Mouse (Mus musculus): ENCODE data around the gene Crabp1.

Gene Crabp1

DNA sequence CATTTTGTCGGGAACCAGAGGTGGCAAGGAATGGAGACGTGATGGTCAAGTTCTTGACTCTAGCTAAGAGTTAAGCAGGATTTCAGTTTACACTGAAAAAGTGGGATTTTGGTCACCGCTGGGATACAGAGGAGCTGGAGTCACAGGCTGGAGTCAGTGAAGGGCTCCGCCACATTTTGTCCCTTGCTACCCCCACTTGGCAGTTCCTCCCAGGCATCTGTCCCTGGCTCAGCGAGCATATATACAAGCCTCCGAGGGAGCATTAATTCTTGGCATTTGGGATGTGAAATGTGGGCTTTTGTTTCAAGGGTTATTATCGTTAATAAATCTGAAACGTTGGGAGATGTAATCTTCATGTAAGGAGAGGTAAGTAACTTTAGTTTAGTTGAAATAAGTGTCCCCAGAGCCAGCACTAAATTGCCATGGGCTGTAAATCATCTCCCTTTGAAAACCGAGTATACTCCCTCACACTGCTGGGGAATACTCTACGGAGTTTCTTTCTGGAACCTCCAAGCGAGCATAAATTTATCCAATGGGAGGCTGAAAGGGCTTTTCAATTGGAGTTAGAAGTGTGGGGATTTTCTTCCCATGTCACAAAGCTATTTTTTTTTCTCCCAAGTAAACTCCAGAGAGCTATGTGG, 5.7 kb downstream of the Crabp1 start:
- in situ Hi-C loops (cut with MboI, MseI): no loop called here

DNA sequence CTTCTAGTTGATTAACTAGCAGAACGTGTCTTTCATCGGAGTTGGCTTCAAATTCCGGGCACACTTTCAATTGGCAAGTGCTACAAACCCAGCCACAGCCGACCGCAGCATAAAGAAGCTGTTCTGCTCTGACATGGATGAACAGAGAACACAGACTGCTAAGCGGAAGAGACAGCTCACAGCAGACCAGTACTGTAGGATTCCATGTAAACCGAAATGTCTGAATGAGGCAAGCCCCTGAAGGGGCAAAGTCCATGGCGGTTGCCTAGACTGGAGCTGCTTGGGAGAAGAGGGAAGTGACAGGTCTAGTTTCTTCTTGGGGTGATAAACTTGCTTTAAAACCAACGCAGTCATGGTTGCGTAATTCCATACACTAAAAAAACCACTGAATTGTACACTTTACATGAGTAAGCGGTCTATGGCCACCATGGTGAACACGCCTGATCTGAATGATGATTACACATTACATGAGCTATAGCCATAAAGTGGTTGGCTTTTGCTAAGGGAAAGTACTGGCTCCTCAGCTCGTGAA, 12.0 kb downstream of the Crabp1 start:
- in situ Hi-C loops (cut with MboI, MseI): no loop called here

DNA sequence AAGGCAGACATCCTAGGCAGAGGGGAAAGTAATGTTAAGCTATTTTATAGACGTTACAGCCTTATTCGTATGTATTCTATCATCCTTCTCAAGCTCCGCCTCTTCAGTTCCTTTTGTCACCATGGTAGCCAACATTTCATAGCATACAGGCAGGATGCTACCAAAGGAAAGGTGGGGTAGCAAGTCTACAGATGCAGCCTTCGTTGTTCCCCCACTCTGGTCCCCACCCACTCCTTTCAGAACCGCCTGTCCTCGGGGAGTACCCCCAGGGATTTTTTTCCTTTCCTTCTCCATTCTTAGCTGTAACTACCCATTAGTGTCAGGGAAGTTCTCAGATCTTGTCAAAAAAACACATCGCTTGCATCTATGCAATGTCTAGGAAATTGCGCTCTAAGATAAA, 14.7 kb downstream of the Crabp1 start:
- in situ Hi-C loops (cut with MboI, MseI): no loop called here

DNA sequence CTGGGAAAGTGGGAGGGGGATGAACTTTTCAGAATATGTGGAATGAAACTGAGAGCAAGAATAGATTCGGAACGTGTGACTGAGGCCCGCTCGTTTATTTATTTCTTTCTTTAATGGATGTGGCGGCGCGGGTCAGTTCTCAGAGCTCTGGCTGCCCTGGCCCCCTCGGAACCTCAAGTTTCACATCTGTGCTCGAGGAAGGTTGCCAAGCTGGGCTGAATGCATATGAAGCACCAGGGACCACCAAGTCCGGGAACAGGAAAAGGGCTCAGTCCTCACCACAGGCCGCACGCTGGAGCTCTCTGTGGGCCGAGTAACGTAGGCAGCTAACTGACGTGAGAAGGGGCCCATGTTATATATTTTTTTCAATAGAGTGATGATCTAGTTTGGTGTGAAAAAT, 18.0 kb downstream of the Crabp1 start:
- in situ Hi-C loops (cut with MboI, MseI): no loop called here

DNA sequence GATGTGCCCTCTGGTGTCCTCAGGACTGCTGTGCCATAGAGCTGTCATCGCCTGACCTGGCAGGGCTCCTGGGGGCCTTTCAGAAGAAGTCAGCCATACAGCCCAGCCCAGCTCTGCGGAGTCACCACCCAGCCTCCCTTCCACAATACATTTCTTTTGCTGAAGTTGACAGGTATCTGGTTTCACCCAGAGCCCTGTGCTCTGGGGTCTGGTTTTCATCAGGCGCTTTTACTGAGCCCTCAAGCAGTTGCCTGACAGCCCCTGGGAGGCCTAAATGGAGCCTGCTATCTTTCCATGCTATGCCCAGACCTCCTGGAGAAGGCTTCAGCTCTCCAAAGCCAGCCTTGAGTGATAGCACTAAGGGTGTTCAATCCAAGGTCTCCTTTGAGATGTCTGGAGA, 19.5 kb downstream of the Crabp1 start:
- in situ Hi-C loops (cut with MboI, MseI): no loop called here

DNA sequence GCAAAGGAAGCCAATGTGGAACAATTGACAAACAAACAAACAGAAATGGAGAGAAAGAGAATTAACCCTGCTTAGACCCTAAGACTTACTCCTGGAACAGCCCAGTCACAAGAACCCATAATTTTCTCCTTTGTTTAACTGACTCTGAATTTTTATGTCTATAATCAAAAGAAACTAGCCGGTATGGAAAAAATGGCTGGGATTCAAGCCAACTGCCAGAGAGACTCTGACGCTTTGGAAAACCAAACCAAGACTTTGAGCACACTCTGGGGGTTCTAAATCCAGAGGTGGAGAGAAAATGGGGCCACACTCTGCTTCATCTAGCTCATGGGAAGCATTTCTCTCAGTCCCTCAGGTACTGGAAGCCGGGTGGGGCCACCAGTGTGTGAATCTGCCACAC, 20.7 kb downstream of the Crabp1 start:
- in situ Hi-C loops (cut with MboI, MseI): no loop called here

DNA sequence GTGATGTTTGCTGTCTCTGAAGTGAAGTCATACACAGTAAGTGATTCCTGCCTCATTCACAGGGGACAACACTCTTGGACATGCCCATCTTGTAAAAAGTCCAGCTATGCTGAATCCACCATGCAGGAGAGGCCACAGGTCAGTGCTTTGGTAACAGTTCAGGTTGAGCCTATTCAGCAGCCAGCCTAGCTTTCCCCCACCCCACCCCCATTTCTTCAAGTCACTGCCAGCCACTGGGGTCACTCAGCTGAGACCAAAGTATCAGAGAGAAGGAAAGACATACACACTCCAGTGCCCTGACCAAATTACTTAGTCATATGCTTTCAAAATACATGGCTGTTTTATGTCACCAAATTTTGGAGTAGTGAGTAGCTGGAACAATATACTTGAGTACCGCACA, 21.5 kb downstream of the Crabp1 start:
- in situ Hi-C loops (cut with MboI, MseI): no loop called here

DNA sequence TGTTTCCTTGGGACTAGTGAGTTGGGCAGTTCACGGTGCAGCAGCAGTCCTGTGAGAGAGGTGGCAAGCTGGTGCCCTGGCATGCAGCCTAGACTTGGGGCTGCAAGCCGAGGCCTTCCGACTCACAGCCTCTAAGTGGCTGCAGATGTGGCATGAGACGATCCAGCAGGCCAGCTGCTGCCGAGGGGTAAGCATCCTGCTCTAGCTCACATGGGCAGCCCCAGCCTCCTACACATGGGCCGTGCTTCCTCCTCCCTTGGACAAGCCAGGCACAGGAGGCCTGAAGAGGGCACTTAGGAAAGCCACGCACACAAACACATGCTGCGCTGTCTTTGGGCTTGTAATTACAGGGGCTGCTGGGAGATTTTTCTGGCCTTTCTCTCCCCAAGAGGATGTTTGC, 23.2 kb downstream of the Crabp1 start:
- in situ Hi-C loops (cut with MboI, MseI): no loop called here

DNA sequence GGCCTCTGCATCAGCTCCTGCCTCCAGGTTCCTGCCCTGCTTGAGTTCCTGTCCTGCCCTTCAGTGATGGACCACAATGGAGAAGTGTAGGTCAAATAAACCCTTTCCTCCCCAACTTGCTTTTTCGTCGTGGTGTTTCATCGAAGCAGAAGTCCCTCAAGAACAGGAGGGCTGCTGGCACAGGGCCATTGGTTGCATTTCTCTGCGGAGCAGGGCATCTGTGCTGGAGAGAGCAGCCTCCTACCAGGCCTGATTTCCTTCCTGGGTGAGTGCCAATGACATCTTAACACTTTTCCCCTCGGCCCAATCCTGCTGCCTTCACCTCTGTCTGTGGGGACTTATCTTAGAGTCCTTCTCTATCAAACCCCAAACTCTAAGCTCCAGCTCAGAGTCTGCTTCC, 25.7 kb downstream of the Crabp1 start:
- in situ Hi-C loops (cut with MboI, MseI): no loop called here

DNA sequence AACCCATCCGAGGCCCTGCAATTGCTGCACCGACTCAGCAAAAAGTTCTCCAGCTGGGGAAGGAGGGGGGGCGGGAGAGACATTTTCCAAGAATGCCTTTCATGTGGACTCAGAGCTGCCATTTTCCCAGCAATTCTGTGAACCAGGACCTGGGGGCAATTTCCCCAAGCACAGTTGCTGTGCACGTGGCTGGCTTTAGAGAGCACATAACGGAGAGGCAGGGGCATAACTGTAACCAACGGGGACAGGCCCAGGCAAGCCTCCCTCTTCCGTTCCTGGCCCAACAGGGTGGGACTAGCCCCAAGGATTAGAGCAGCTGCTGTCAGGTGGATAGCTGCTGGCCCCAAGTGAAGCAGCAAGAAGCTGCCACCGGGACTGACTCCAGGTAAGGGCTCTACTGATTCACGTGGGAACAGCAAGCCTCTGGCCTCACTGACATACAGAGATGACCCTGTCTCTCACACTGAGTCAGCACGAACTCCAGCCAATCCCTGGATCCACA, 37.0 kb downstream of the Crabp1 start:
- in situ Hi-C loops (cut with MboI, MseI): no loop called here

DNA sequence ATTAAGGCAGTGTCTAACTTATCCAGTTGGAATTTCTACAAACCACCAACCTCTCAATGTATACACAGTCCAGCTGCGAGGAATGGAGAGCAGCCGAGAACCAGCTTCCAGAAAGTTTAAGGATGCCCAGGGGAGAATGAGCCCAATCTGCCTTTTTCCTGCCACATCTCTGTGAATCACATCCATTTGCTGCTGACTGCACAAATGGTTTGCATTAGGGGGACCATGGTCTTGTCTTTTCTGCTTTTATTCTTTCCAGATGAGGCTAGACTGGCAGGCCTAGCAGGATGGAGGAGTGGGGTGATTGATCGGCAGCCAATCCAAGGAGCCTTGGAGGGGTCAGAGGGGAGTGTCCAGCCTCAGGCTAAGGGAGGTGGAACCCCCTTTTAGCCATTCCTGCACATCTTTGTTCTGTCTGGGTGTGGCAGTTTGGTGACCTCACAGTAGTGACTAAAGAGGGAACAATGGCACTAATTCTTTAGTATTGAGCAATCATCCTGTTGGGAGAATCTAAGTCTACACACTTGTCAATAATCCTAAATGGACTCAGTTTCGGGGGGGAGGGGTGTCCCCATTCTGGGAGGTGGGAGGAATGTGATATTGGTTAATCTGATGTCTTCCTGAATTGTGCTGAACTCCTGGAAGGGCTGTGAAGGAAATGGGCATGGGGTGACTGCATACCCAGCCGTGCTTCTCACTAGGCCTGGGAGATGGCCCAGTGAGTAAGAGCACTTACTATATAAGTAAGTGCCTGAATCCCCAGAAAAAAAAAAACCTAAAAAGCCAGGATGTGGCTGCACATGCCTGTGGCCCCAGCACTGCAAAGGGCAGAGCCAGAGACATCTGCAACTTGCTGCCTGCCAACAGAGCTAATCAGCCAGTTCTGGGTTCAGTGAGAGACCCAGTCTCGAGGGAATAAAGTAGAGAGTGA, 38.5 kb downstream of the Crabp1 start:
- in situ Hi-C loops (cut with MboI, MseI): no loop called here

DNA sequence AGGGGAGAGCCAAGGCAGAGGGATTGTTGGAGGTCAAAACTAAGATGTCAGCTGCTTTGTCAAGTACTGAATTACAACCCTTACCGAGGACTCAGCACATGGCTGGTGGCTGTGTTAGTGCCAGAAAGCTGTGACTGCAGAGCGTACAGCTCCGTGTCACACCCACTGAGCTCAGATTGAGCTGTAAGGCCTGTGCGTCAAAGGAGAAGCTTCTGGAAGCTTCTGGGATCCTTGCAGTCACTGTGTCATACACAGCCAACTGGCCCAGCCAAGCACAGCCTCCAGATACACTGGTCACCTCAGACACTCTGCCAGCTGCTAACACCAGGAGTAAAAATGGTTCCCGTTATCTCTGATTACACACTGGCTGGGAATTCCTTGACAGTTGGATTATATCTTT, 39.8 kb downstream of the Crabp1 start:
- in situ Hi-C loops (cut with MboI, MseI): no loop called here

DNA sequence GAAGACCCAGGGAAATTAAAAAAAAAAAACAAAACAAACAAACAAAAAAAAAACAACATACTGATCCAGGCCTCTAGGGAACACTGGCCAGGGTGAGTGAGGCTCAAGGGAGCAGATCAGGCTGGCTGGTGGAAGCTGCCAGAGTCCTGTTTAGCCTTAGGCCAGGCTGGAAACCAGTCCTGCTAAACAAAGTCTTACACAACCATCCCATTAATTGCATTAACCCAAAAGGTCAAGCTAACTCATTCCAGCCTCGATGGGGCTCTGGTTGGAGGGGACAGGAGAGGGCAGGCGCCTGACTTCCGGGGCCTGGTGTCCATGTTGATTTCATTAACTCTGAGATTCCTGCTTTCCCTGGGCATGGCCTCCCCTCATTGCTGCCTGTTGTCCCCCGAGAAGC, 43.2 kb downstream of the Crabp1 start:
- in situ Hi-C loops (cut with MboI, MseI): no loop called here

DNA sequence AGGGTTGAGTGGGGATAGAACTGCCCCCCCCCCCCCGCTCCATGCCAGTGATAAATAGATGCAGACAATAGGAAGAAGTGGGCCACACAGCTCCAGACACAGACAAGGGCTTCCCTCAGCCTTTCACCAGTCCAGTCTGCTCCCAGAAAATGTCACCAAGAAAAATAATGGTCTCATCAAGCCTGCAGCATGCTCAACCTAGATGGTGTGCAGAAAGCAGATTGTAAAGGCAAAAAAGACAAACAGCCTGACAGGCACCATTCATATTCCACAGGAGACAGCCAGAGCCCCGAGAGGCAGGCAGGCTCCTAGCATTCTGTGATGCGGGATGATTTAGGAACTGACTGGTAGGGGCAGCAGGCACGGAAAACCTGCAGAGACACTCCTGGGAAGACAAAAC, 45.4 kb downstream of the Crabp1 start:
- in situ Hi-C loops (cut with MboI, MseI): loop anchor here (10.0 kb wide), 1 partner anchor 1965 kb away; no protein-coding TSS in a partner anchor

DNA sequence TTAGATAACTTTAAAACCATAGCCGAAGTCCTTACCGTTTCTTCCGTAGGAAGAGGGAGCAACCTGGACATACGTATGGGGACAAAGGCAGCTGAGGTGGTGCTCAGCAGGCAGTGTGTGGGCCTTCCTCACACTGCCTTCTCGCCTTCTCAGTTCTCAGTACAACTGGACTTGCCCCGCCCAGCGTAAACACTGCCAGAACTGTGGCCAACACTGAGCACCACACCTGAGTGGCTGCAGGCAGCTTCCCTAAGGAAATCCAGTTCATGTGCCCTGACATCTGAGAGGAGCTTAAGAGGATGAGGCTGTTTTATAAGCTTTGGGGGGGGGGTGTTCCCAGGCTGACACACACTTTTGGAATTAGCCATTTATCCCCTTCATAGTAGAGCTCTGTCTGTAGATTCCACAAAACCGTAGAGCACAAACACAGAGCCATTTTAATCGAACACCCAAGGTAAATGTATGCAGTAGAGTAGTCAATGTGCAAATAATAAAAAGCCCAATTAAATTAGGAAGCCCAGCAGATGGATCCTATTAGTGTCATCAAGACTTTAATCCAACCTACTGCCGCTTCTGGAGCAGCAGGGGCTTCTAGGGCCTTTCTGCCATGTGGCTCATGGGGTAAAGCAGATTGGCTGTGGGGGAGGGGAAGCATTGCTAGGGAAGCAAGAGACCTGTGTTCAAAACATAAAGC, 52.1 kb downstream of the Crabp1 start:
- in situ Hi-C loops (cut with MboI, MseI): loop anchor here (10.0 kb wide), 1 partner anchor 1958 kb away; no protein-coding TSS in a partner anchor

DNA sequence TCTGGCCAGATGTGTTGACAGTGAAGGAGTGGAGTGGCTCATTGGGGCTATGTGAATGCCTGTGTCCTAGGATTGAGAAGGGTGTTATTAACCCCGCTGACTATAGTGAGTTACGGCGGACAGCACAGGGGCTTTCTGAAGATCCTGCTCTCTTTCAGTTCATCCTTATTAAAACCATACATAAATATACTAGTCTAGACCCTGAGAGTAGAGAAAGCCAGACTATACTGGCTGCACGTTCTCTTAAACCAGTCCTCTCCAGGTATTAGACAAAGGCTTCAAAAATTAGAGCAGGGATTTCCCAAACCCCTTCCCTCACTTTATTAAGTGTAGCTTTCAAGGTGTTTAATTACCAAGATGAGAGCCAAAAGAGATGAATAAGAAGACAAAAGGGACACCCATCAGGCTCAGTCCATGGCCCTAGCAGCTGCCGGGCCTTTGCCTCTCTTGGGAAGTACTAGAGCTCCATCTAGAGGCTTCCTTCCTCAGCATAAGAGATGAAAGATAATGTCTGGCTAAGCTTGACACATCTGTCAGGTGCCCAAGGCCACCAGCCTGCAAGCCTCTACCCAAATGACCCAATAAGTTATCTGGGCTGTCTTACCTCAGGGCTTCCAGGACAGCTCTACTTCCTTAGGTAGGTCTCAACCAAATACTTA, 57.0 kb downstream of the Crabp1 start:
- in situ Hi-C loops (cut with MboI, MseI): loop anchor here (5.0 to 10.0 kb wide), 2 partner anchors 84 to 1883 kb away; no protein-coding TSS in a partner anchor

Measured in T-helper 1 cell (primary cell).